Mouse (Mus musculus): Measurements from ENCODE around the gene Pfkp.

- TF ChIP-seq CTCF (IDR thresholded peaks at IDR 0.05; ENCODE audit: insufficient read depth, low read length) (no peak), POLR2A (IDR thresholded peaks at IDR 0.05; ENCODE audit: borderline replicate concordance, extremely low read depth, low read depth, low read length) (no peak)
Measured at GRCm38 (mm10) chr13:6639507-6640030, 9.0 kb downstream of the Pfkp start.
